Mouse (Mus musculus) kidney, embryonic 14.5 days (tissue): ENCODE results near the gene Aes. TPM values are rescaled to one million over a fixed set of nuclear protein-coding genes. Genes with fewer than 3 reads are reported as not detected.

Source experiments
- polyA plus RNA-seq: library from polyadenylated mRNA; unstranded; fragments of >200 nt; fragmentation: Nextera tagmentation; extraction: Ambion mirVana; gene quantifications from 2 replicates; pipeline ENCODE4 v1.2.1, GENCODE M21; 2014

Aes gene
- polyA plus RNA-seq, 1 experiment from 2014 or later, result 408 TPM

Other genes with a start within 250 kb of the Aes start
- 21.4 and 29.6 TPM in 2 replicates for gene Cactin, start 238.4 kb upstream of the Aes start, polyA plus RNA-seq
- gene Tbxa2r, start 230.8 kb upstream of the Aes start, polyA plus RNA-seq, result 8.7 and 10.1 TPM in 2 replicates
- gene Gipc3, start 216.2 kb upstream of the Aes start, polyA plus RNA-seq, result 0.05 and 0.07 TPM in 2 replicates
- gene Hmg20b, start 209.0 kb upstream of the Aes start, polyA plus RNA-seq, result 115 and 119 TPM in 2 replicates
- gene Mfsd12, start 202.0 kb upstream of the Aes start, polyA plus RNA-seq, result 4.1 and 4.6 TPM in 2 replicates
- 0.14 and 0.30 TPM in 2 replicates for gene 4930404N11Rik, start 193.7 kb upstream of the Aes start, polyA plus RNA-seq
- gene Fzr1, start 181.0 kb upstream of the Aes start, polyA plus RNA-seq, result 101 and 108 TPM in 2 replicates
- gene Dohh, start 175.1 kb upstream of the Aes start, polyA plus RNA-seq, result 59.2 and 73.9 TPM in 2 replicates
- 3.5 and 3.8 TPM in 2 replicates for gene Gm48551, start 175.0 kb upstream of the Aes start, polyA plus RNA-seq
- gene Gm48552, start 170.5 kb upstream of the Aes start, polyA plus RNA-seq, result 0.61 and 1.5 TPM in 2 replicates
- gene Smim24, start 166.4 kb upstream of the Aes start, polyA plus RNA-seq, result 14.9 and 16.4 TPM in 2 replicates
- 47.3 and 59.0 TPM in 2 replicates for gene Nfic, start 103.9 kb upstream of the Aes start, polyA plus RNA-seq
- gene Celf5, start 76.8 kb upstream of the Aes start, polyA plus RNA-seq, result 0.28 and 0.36 TPM in 2 replicates
- gene Ncln, start 63.1 kb upstream of the Aes start, polyA plus RNA-seq, result 59.1 and 76.6 TPM in 2 replicates
- gene S1pr4, start 59.4 kb upstream of the Aes start, polyA plus RNA-seq, result 0.41 and 0.54 TPM in 2 replicates
- 0.23 and 0.60 TPM in 2 replicates for gene Gna15, start 35.3 kb upstream of the Aes start, polyA plus RNA-seq
- 77.7 and 89.2 TPM in 2 replicates for gene Gna11, start 14.3 kb upstream of the Aes start, polyA plus RNA-seq
- gene Tle2, start 15.1 kb downstream of the Aes start, polyA plus RNA-seq, result 29.3 and 30.4 TPM in 2 replicates
- gene Tle6, start 41.6 kb downstream of the Aes start, polyA plus RNA-seq, result 12.6 and 15.5 TPM in 2 replicates
- 0.84 and 0.86 TPM in 2 replicates for gene BC025920, start 46.8 kb downstream of the Aes start, polyA plus RNA-seq
- gene Sirt6, start 68.3 kb downstream of the Aes start, polyA plus RNA-seq, result 39.9 and 40.7 TPM in 2 replicates
- gene Ankrd24, start 69.1 kb downstream of the Aes start, polyA plus RNA-seq, result 11.3 and 18.5 TPM in 2 replicates
- 5.3 and 6.4 TPM in 2 replicates for gene Gm10778, start 89.6 kb downstream of the Aes start, polyA plus RNA-seq
- 18.9 and 19.8 TPM in 2 replicates for gene Zfp433, start 145.3 kb downstream of the Aes start, polyA plus RNA-seq
- 13.6 TPM in 2 replicates for gene Gm3055, start 211.7 kb downstream of the Aes start, polyA plus RNA-seq